Mouse (Mus musculus) retina, adult 2 months (tissue): ENCODE measurements around the gene Smpd1.

Source experiments
- DNase-seq: peaks from one replicate; pipeline ENCODE4 v3.0.0-alpha.2; 2012; ENCODE audit warnings: low read depth, low spot score

Smpd1 gene

DNA sequence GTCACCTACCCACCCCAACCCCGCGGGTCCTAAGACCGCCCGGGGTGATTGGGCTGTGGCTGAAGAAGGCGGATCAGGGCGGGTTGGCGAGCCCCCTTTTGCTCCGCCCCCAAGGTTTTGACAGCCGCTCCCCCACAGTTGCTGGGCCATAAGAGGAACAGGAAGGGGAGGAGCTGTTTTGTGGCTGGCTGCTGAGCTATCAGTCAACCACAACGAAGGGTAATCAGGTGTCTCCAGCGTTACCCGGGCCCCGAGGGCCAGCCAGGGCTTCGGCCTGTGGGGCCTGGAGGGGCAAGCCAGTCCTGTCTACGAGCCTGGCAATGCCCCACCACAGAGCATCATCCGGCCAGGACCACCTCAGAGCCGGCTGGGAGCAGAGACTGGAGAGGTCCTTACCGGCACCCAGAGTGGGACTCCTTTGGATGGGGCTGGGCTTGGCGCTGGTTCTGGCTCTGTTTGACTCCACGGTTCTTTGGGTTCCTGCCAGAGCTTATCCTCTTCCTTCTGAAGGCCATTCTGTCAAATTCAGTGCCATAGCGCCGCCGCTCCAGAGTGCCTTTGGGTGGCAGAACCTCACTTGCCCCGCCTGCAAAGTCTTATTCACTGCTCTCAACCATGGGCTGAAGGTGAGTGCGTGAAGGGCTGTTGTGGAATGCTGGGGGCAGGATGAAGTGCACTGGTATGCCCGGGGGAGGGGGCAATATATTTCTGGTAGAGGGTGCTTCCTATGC, at the start of gene Smpd1:
Gene Smpd1 (plus strand): TSS at position 149 of the 731 bp plus-strand sequence.
- DNase-seq, result peak; percentile 94

DNA sequence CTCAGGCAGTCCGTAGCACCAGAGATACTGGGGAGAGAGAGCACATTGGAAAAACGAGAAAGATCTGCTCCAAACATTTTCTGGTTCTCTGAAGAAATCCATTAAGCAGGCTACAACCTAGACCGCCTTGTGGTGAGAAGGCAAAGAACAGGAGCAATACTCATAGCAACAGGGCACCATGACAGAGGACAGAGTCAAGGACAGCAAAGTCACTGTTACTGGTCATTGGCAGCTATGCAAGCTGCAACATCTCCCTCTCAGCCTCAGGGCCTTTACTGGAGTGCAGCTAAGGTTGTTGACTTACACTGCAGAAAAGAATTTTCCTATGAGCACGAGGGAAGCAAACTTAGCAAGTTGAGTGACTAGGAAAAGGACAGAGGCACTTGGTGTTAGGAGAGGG, 46.9 kb upstream of the Smpd1 start:
- DNase-seq, result no peak

- no peak for DNase-seq
These were observed 44.0 kb upstream of the Smpd1 start for GRCm38 (mm10) chr7:105510143-105510542.

- no peak for DNase-seq
These were observed 40.3 kb upstream of the Smpd1 start for GRCm38 (mm10) chr7:105513845-105514291.

DNA sequence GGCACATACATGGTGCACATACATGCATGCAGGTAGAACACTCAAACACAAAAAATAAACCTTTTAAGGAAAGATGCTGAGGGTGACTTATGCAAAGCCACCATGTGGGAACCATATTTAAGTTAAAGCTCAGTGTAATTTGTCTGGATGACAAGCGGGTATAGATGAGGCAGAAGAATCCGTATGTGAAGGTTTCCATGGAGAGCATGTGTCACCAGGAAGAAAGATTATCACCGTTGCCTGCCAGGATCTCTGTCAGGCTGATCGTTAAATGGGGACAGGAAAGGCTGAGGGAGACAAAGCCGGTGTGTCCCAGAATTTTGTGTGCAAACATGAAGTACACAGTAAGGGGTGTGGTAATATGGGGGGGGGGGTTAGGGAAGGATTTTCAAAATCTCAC, 39.6 kb upstream of the Smpd1 start:
- no peak for DNase-seq

- peak; percentile 50 for DNase-seq
These were observed 39.0 kb upstream of the Smpd1 start for GRCm38 (mm10) chr7:105515178-105515577.

DNA sequence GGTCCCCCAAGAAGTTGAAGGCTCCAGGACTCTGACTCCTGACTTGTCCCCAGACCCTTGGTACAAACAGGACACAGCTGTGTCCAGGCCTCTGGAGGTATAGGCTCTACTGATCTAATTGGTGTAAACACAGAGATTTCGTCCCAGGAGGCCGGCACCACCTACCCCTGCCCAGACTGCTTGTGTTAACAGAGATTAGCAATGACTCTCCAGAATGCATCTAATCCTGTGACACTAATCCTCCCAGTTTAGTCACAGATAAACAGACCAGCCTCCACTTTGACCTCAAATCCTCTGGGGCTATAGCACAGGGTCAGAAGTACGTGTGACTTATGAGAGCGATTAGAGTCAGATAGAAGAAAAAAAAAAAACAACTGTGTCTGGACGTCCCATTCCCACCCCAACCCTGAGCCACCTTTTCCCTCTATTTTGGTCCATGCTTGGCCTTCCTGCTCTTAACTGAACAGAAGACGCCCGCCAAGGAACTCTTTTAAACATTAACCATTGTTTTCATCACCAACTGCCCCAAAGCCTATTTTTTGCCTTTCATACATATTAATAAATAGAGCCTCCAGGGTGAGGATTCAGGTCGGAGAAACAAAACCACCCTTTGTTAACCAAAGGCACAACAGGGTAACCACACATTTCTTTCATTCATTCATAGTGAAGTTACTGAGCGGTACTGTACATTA, 37.3 kb upstream of the Smpd1 start:
- peak; percentile 69 for DNase-seq

DNA sequence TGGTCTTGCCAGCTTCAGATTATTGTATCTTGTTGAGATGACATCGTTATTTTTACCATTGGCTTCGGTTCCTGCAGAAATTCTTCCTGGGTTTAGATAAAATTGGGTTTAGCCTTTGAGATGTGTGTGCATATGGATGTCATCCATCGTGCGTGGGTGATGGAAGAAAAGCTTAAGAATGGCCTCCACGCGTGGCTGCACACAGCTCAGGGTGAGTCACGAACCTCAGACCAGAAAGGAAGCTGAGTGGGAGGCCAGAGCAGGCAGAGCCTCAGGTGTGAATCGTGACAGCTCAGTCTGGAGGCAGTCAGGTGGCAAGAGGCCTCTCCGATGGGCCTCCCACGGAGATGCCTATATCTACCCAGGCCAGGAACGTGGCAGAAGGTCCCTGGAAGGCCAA, 34.8 kb upstream of the Smpd1 start:
- DNase-seq, result no peak

- DNase-seq, result no peak
These were observed 34.4 kb upstream of the Smpd1 start for GRCm38 (mm10) chr7:105519771-105520170.

DNA sequence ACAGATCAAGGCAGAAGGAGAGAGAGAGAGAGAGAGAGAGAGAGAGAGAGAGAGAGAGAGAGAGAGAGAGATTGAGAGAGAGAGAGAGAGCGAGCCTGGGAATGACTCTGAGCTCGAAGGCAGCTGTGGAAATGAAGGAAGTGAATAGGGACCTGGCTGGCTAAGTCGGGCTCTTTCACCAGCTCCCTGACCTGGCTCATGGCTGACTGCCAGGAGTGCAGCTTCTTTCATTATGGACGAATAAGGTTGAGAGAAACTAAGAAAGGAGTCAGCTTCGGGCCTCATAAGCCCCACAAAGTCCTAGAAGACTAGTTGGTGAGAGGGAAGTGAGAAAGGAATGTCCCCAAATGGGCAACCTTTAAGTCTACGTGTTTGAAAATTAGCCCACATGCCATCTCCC, 34.0 kb upstream of the Smpd1 start:
- no peak for DNase-seq

DNA sequence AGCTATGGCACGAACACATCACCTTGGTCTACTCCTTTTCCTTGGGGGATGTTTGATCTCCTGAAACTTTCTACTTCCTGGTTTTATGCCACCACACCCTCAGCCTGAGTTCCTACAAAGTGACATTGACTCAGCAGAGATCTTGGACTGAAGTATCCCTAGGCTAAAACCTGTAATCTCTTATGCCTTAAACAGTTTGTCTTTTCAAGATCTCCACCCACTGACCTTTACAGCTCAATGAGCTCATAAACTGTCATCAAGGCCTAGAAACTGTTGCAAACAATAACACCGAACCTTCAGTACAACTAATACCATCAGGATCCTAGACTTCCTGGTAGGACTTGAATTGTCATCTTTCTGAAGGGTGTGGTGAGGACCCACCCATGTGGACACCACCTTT, 29.9 kb upstream of the Smpd1 start:
- no peak for DNase-seq

- peak; percentile 43 for DNase-seq
These were observed 26.7 kb upstream of the Smpd1 start for GRCm38 (mm10) chr7:105527306-105527937.

DNA sequence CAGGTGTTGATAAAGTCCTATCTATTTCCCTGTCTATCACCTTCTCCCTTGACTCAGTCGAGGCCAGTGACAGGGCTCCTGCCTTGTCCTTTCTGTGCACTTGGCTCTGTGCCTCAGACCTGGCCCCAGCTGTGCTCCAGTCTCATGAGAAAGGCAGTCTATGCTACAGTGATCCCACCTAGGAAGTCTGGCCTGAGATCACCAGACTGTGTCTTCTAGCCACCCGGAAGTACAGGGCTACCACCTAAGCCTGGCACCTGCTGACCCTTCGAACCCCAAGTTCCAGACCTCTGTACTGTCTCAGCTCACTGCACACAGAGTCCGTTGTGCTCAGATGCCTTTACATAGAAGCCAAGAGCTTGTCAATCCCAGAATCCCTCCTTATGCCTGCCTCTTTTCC, 26.1 kb upstream of the Smpd1 start:
- no peak for DNase-seq

GRCm38 (mm10) chr7:105534162-105534561, 20.0 kb upstream of the Smpd1 start:
- no peak for DNase-seq

DNA sequence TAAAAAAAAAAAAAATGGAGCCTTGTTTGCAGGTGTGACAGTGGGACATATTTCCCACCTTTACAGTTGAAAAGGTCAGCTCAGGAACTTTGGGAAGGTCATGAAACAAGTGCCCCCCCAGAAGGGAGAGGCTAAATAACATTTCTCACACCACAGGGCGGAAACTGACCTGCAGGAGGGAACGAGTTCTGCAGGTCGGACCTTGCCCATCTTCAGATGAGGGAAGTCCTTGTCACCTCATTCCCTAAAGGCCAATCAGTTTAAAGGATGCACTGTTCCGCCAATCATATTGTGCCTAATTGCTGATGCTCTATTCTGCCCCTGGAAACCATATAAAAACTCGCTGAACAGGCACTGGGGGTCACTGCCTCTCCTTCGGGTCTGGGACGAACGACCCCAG, 8.2 kb upstream of the Smpd1 start:
- no peak for DNase-seq

- DNase-seq, result no peak
These were observed 6.2 kb upstream of the Smpd1 start for GRCm38 (mm10) chr7:105547970-105548369.

GRCm38 (mm10) chr7:105549035-105549434, 5.1 kb upstream of the Smpd1 start:
- DNase-seq, result no peak

DNA sequence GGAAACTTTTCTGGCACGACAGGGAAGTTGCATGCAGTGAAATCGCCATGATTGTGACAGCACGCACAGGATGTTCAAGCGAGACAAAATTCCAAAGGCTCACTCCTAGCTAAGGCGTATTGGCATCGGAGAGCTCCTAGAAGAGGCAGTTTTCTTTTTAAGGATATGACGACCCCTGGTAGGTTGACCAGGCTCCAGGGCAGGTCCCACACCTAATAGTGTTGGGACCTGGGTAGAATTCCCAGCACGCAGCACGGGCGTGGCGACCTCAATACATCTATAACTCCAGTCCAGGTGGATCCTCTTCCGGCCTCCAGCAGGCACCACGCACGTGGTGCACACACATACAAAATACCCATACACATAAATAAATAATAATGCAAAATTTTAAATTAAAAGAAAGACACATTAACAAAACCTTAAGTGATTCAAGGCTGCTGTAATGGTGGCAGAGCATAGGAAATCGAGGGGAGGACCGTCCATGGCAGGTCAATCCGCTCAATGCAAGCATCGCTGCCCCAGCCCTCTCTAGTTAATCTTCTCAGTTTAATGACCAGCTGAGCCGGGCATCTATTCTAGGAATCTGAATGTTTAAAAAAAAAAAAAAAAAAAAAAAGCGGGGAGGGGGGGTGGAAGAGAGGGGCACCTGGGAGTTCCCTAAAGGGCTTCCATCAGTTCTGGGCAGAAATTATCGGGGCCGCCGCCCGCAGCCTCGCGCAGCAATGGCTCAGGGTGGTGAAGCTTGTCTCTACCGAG, 526 bp upstream of the Smpd1 start:
- peak; percentile 69 for DNase-seq

GRCm38 (mm10) chr7:105555571-105555970, 1.4 kb downstream of the Smpd1 start:
- DNase-seq, result no peak

DNA sequence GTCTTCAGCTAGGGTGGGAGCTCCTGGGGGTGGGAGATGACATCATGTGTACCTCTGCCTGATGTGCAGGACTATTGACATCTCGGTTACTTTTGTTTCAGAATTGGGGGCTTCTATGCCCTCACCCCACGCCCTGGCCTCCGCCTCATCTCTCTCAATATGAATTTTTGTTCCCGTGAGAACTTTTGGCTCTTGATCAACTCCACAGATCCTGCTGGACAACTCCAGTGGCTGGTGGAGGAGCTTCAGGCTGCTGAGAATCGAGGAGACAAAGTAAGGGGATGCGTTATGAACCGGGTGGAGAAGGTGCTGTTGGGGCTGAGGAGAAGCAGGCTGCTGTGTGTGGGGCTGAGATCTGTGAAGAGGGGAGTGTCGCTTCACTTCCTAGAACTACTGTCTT, 2.2 kb downstream of the Smpd1 start:
- DNase-seq, result no peak

- DNase-seq, result no peak
These were observed 3.5 kb downstream of the Smpd1 start for GRCm38 (mm10) chr7:105557671-105558070.

DNA sequence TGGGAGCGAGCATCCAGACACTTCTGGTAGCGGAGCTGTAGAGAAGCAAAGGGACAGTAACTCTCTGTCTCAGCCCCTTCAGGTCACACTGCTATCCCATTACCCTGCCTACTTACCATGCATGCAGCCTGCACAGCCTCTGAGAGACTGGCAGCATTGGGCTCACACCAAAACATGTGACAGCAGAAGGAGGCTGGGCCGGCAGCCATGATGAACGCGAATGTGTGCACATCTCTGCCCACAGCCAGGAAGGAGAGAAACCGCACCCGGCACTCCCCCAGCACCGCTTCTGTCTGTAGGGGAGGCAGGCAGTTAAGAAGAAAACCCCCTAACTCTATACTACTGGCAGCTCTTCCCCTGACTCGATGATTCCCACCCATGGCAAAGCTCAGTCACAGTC, 4.9 kb downstream of the Smpd1 start:
- DNase-seq, result no peak
